Mouse (Mus musculus) frontal cortex, adult (tissue): ENCODE measurements around the gene Mrgpre.
A peak's percentile ranks its signal among the peaks of the same experiment; 100 is the strongest.

Experiments used
- ATAC-seq: cut with Nextera tagmentation; 2 replicates; pipeline ENCODE4 v1.9.2; 2017; ENCODE audit warnings: mild to moderate bottlenecking, moderate library complexity, mixed read lengths; ENCODE audit not compliant: low TSS enrichment

Gene Mrgpre

GRCm38 (mm10) chr7:143777375-143777774, 6.9 kb downstream of the Mrgpre start:
- no peak for ATAC-seq

DNA sequence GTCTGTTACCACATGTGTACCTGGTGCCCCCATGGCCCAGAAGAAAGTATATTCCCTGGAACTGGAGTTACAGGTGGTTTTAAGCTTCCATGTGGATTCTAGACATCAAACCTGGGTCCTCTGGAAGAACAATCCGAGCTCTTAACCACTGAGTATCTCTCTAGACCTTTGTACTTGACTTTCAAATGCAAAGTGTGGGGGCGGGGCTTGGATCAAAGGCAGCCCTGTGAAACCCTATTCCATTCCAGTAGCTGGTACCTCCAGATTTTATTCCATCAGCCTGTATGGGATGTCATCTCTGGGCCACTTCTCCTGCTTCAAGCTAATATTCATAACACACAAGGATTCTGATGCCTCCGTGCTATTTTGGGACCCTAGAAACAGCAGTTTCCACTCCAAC, 8.2 kb downstream of the Mrgpre start:
- ATAC-seq, result no peak

- ATAC-seq, result no peak
Measured at GRCm38 (mm10) chr7:143769461-143769860, 14.8 kb downstream of the Mrgpre start.

DNA sequence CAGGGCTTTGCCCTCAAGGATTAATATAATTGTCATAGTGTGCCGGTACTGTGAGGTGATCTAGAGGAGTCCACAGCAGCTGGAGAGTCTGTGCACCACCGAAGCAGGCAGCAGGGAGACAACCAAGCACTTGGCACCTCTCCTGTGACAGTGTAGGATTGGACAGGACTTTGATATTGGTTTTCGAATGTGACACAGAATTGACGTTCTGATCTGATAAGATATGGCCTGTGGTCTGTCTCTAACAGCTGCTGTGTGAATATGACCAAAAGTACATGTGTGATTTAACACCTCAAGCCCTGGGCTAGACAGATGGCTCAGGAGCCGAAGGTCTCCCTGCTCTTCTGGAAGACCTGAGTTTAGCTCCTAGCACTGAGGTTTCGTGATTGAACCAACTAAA, 16.0 kb downstream of the Mrgpre start:
- ATAC-seq, result no peak

DNA sequence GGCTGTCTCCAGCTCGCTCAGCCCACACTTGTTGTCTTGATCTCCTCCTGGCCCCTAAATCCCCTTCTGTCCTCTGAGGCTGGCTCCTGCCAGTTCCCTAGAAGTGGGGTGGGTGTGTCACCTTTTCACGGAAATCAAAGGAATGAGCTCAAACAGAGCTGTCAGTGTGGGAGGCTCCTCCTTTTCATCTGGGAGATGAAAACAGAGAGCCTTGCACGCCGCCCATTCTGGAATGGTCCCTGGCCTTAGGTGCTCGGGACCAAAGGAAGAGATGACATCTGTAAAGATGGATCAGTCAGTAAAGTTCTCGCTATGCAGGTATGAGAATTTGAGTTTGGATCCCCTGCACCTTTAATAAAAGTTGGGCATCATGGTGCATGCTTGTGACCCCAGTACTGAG, 17.4 kb downstream of the Mrgpre start, which contains the start of gene Mrgprg:
Gene Mrgprg (minus strand): TSS at position 101 of the 400 bp plus-strand sequence.
- no peak for ATAC-seq

DNA sequence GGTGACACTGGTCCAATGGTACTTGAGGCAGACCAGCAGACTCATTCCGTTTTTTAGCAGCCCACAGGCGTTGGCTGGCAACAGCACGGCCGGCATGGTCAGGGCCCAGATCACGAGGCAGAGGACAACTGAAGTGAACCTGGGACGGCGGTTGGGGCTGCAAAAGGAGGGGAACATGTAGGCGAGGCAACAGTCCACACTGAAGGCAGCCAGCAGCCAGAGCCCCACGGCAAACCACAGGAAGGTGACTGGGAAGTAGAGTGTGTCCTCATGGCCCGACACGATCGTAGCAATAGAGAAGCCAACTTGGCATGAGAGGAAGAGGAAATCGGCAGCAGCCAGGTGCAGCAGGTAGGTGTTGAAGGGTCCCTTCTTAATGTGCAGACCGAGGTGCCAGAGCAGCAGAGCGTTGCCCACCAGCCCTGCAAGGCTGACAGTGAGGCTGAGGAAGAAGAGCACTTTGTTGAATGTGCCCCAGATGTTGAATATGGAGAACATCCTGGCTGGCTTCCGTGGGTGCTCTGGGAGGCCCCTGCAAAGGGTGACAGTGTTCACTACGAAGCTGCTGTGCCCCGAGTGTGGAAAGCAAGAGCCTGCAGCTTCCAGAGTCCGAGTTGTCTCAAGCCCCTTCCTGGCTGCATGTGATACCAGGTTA, 19.3 kb downstream of the Mrgpre start:
- no peak for ATAC-seq

DNA sequence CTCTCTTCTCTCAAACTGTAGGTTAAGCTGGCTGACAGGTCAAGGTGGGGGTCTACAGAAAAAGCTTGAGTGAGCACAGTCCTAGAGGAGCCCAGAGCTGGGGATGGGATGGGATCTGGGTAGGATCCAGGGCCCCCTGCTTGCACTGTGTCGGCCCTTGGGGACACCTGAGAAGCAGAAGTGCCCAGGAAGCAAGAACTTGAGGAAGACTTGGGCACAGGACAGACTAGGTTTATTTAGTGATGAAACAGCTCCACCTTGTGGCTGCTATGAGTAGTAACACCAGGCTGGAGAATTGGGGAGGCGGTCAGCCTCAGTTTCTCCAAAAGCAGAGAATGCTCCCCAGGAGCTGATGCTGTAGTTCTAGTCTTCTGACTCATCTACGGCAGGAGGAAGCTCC, 20.5 kb downstream of the Mrgpre start:
- peak; percentile 76; the same call in 1 of the 2 replicates for ATAC-seq

DNA sequence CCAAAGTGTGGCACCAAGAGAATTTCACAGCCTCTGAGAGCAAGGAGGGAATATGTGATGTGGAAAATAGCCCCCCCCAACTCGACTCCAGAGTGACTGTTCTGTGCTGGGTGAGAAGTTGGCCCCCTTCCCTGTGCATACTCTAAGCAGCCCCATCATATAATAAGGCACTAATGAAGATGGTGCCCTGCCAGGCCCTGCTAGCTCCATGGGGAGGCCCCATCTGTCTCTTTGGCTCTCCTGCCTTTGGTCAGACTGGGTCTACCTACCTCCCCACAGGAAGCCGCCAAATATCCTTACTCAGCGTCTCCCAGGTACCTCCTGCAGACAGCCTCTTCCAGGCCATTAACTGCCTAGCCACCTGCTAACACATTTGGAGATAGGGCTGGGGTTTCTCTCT, 25.3 kb downstream of the Mrgpre start:
- ATAC-seq, result no peak

GRCm38 (mm10) chr7:143757696-143758095, 26.6 kb downstream of the Mrgpre start:
- no peak for ATAC-seq

DNA sequence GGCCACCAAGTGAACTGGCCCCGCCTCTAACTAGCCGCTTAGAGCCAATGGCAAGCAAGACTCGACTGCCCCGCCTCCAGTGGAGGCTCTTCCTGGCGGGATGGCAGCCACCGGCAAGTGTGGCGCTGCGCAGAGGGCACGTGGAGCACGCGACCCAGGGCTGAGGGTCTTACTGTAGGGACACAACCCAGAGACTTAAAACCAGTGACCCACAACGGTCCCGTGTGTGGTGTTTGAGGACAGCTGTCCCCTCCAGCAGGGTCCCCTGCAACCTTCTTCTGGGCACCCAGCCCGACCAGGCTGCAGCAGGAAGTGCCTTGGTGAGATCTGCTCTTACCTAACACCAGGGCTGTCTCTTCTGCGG, 27.3 kb downstream of the Mrgpre start:
- ATAC-seq, result peak; percentile 90

- ATAC-seq, result peak; percentile 47
Measured at GRCm38 (mm10) chr7:143756125-143757026, 27.9 kb downstream of the Mrgpre start, which contains the start of gene Osbpl5. TSS of gene Osbpl5 (minus strand) at chr7:143756985.

GRCm38 (mm10) chr7:143755357-143756124, 28.8 kb downstream of the Mrgpre start:
- ATAC-seq, result peak; percentile 18; the same call in 1 of the 2 replicates

- no peak for ATAC-seq
Measured at GRCm38 (mm10) chr7:143753990-143754715, 30.1 kb downstream of the Mrgpre start.

GRCm38 (mm10) chr7:143752606-143753005, 31.7 kb downstream of the Mrgpre start:
- no peak for ATAC-seq

DNA sequence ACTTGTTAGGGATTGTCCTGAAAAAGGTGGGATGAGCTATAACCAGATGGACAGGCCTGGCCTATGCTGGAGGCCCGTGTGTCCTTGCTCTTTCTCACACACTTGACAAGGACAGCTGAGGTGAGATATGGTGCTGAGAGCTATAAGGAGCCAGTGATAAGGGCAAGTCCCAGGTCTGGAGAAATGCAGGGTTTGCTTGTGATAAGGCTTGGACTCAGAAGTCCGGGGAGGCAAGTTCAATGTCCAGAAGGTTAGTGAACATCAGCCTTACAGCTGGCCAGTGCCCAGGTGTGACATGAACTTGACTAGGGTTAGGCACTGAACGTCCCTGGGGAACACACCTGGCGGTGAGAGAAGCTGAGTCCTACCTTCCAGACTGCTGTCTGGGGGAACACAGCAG, 32.2 kb downstream of the Mrgpre start:
- ATAC-seq, result no peak

GRCm38 (mm10) chr7:143751380-143751779, 32.9 kb downstream of the Mrgpre start:
- no peak for ATAC-seq

DNA sequence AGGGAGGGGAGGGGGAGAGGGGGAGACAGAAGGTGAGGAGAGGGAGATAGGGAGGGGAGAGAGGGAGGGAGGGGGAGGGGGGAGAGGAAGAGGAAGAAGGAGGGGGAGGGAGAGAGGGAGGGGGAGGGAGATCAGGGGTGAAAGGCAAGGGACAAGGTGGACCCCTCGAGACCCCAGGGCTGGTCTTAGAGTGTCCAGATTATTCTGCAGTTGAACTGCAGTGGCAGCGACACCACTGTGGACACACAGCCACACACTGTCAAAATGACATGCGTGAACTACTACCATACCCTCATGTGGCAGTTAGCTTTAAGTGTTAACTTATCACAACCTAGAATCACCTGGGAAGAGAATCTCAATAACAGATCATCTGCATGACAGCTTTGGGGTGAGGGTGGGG, 35.3 kb downstream of the Mrgpre start:
- no peak for ATAC-seq

DNA sequence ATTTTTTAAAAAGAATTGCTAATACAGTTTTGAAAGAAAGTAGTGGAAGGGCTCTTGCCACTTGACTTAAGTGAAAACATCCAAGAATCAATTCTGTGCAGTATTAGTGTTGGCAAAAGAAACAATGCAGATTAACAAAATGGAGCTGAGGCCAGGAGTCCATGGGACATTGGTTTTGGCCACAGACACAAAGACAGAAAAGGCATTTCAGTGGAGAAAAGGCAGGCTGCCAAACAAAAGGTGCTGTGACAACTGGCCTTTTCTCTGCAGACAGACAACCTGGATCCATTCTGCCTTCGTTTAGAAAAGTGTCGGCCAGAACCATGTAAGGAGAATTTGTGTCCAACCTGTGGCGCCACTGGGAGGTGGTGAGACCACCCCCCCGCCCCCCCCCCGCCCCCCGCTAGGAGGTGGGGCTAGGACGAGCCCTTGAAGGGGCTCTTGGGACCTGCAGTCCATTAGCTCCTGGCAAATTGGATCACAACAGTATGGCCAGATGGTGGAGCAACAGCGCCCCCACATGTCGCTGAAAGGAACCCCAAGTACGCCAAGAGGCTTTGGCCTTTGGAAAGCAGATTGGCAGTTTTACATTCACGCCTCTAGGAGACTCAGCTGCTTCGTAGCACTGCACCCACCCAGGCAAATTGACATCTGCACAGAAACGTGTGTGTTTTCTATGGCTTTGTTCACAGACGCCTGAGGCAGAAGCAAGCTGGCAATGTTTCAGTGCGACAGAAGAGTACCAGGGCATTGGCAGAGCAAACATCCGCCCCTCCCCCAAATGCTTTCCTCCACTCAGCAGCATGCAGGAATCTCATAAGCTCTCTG, 36.0 kb downstream of the Mrgpre start:
- peak; percentile 95 for ATAC-seq

GRCm38 (mm10) chr7:143740653-143741052, 43.6 kb downstream of the Mrgpre start:
- no peak for ATAC-seq
